Mouse (Mus musculus): ENCODE measurements at regions not wholly inside any gene's neighbourhood (a gene's known extent, or its start where the extent isn't known, plus 50 kb on each side); places are given as distances from the start of the nearest gene placed in this dataset.
"Not testable (repeated sequence)": the region's sequence is repeated elsewhere in the genome, so short reads cannot be mapped to it uniquely, and the experiment has no call there.

- intact Hi-C loops (cut with DNase I; ENCODE audit: low total_unique reads), result loop anchor here (5.0 to 10.0 kb wide), 2 partner anchors 278 to 695 kb away; no protein-coding TSS in a partner anchor
- DNase-seq, result peak; percentile 14
Observed at GRCm38 (mm10) chr2:11059731-11060425, 112.0 kb upstream of the Prkcq start.

GRCm38 (mm10) chr2:11067384-11067783 is 104.5 kb upstream of the Prkcq start:
- no peak for DNase-seq
- intact Hi-C loops (cut with DNase I; ENCODE audit: low total_unique reads), result no loop called here

- intact Hi-C loops (cut with DNase I; ENCODE audit: low total_unique reads), result no loop called here
- DNase-seq, result no peak
Observed at GRCm38 (mm10) chr2:11083536-11083935, 88.4 kb upstream of the Prkcq start.

- DNase-seq, result no peak
- intact Hi-C loops (cut with DNase I; ENCODE audit: low total_unique reads), result no loop called here
Observed at GRCm38 (mm10) chr2:11086996-11087395, 84.9 kb upstream of the Prkcq start.

- intact Hi-C loops (cut with DNase I; ENCODE audit: low total_unique reads); DNase-seq: not testable (repeated sequence)
Observed at GRCm38 (mm10) chr2:11099834-11100622, 71.9 kb upstream of the Prkcq start.

- DNase-seq, result peak; percentile 15
- intact Hi-C loops (cut with DNase I; ENCODE audit: low total_unique reads), result loop anchor here (5.0 to 10.0 kb wide), 2 partner anchors 139 to 172 kb away; no protein-coding TSS in a partner anchor
Observed at GRCm38 (mm10) chr2:11113191-11113590, 58.7 kb upstream of the Prkcq start.

GRCm38 (mm10) chr2:11118625-11119024 is 53.3 kb upstream of the Prkcq start:
- intact Hi-C loops (cut with DNase I; ENCODE audit: low total_unique reads), result loop anchor here (10.0 kb wide), 1 partner anchor 166 kb away; no protein-coding TSS in a partner anchor

GRCm38 (mm10) chr2:11119301-11119700 is 52.6 kb upstream of the Prkcq start:
- DNase-seq, result no peak
- intact Hi-C loops (cut with DNase I; ENCODE audit: low total_unique reads), result loop anchor here (10.0 kb wide), 1 partner anchor 166 kb away; no protein-coding TSS in a partner anchor

More at GRCm38 (mm10) chr2:11118625-11119024, 53.3 kb upstream of the Prkcq start:
- DNase-seq, result no peak
